Mouse (Mus musculus) thymus, adult 2 months (tissue): ENCODE measurements at regions not wholly inside any gene's neighbourhood (a gene's known extent, or its start where the extent isn't known, plus 50 kb on each side); places are given as distances from the start of the nearest gene placed in this dataset.

Source experiments
- DNase-seq: peaks from one replicate; pipeline ENCODE4 v3.0.0; 2021
- H3K27ac ChIP-seq: fragments of 200-500 bp; 2 replicates; pipeline ENCODE4 v1.5.1; 2012; ENCODE audit warnings: low read length, control low read depth; ENCODE audit not compliant: control insufficient read depth, insufficient read depth
- H3K27me3 ChIP-seq: fragments of 200-500 bp; 2 replicates; pipeline ENCODE4 v1.6.1; 2012; ENCODE audit warnings: mild to moderate bottlenecking, low read length, moderate library complexity, mixed read lengths; ENCODE audit not compliant: control insufficient read depth, insufficient read depth
- H3K36me3 ChIP-seq: fragments of 200-500 bp; 2 replicates; pipeline ENCODE4 v1.6.1; 2012; ENCODE audit warnings: mild to moderate bottlenecking, low read length, moderate library complexity; ENCODE audit not compliant: control insufficient read depth, insufficient read depth
- H3K4me1 ChIP-seq: fragments of 200-500 bp; replicated peaks from 2 replicates; pipeline ENCODE4 v1.6.1; 2012; ENCODE audit warnings: low read length; ENCODE audit not compliant: control insufficient read depth, insufficient read depth
- H3K4me3 ChIP-seq: fragments of 200-500 bp; 2 replicates; pipeline ENCODE4 v1.5.1; 2012; ENCODE audit warnings: mild to moderate bottlenecking, low read length, control low read depth, moderate library complexity; ENCODE audit not compliant: control insufficient read depth, insufficient read depth
- CTCF ChIP-seq: fragments of 200-500 bp; IDR thresholded peaks from 2 replicates; pipeline ENCODE4 v1.5.1; 2012; ENCODE audit warnings: mild to moderate bottlenecking, control low read depth, low read length, moderate library complexity, borderline replicate concordance; ENCODE audit not compliant: control insufficient read depth, poor library complexity, insufficient read depth; ENCODE audit errors: extremely low read depth
- POLR2A ChIP-seq: fragments of 200-500 bp; IDR thresholded peaks from 2 replicates; pipeline ENCODE4 v1.6.1; 2012; ENCODE audit warnings: mild to moderate bottlenecking, low read length, control low read depth, moderate library complexity; ENCODE audit not compliant: control insufficient read depth, poor library complexity, insufficient read depth; ENCODE audit errors: extremely low read depth
- WGBS: fragments of 180-500 bp; shearing (Covaris S2); methylation state at CpG from one replicate; pipeline ENCODE4 v1.1.7; 2018; 5-methylcytosine and 5-hydroxymethylcytosine counted together

- Histone ChIP-seq H3K27me3 (no peaks in the 10 kb centered on the region), H3K27ac (no peak overlapping the region), H3K4me3 (no peak overlapping the region), H3K4me1 (0 out of 2 replicates have a peak, but pooled peaks cover 2% of the 10 kb centered on the region), H3K36me3 (no peaks in the 10 kb centered on the region)
- 25% methylated on average over 8 of the region's 8 CpGs for whole genome bisulfite sequencing
- no peak for DNase-seq
- TF ChIP-seq POLR2A (no peak), CTCF (no peak)
These were observed 53.9 kb upstream of the Slc44a1 start for GRCm38 (mm10) chr4:53386309-53386708.

GRCm38 (mm10) chr4:53384761-53385160, 55.5 kb upstream of the Slc44a1 start:
- H3K27ac ChIP-seq = no peak overlapping the region
- H3K27me3 ChIP-seq = no peaks in the 10 kb centered on the region
- H3K4me3 ChIP-seq = no peak overlapping the region
- DNase-seq = peak; percentile 78
- 22% methylated on average over 6 of the region's 6 CpGs for WGBS
- H3K4me1 ChIP-seq = 0 out of 2 replicates have a peak, but pooled peaks cover 2% of the 10 kb centered on the region
- no peaks in the 10 kb centered on the region for H3K36me3 ChIP-seq
- TF ChIP-seq POLR2A (no peak), CTCF (no peak)

GRCm38 (mm10) chr4:53384104-53384503, 56.1 kb upstream of the Slc44a1 start:
- no peak for TF ChIP-seq POLR2A
- no peak for TF ChIP-seq CTCF
- 62% methylated on average over 6 of the region's 6 CpGs for WGBS
- DNase-seq = no peak

GRCm38 (mm10) chr4:53382012-53382411, 58.2 kb upstream of the Slc44a1 start:
- Histone ChIP-seq H3K27ac (no peak overlapping the region), H3K4me3 (no peak overlapping the region), H3K27me3 (no peaks in the 10 kb centered on the region), H3K4me1 (0 out of 2 replicates have a peak, but pooled peaks cover 2% of the 10 kb centered on the region), H3K36me3 (no peaks in the 10 kb centered on the region)
- no peak for TF ChIP-seq CTCF
- no peak for TF ChIP-seq POLR2A
- DNase-seq = no peak
- WGBS = 92% methylated on average over 4 of the region's 4 CpGs

More at GRCm38 (mm10) chr4:53384104-53384503, 56.1 kb upstream of the Slc44a1 start:
- H3K4me1 ChIP-seq = 0 out of 2 replicates have a peak, but pooled peaks cover 2% of the 10 kb centered on the region
- H3K36me3 ChIP-seq = no peaks in the 10 kb centered on the region
- no peaks in the 10 kb centered on the region for H3K27me3 ChIP-seq
- no peak overlapping the region for H3K4me3 ChIP-seq
- H3K27ac ChIP-seq = no peak overlapping the region

GRCm38 (mm10) chr4:53379855-53380254, 60.4 kb upstream of the Slc44a1 start:
- no peak overlapping the region for H3K27ac ChIP-seq
- no peaks in the 10 kb centered on the region for H3K27me3 ChIP-seq
- WGBS = 97% methylated on average over 1 of the region's 1 CpGs
- 0 out of 2 replicates have a peak, but pooled peaks cover 1% of the 10 kb centered on the region for H3K4me1 ChIP-seq
- H3K36me3 ChIP-seq = no peaks in the 10 kb centered on the region
- no peak for TF ChIP-seq CTCF
- TF ChIP-seq POLR2A = no peak
- DNase-seq = no peak
- no peak overlapping the region for H3K4me3 ChIP-seq

GRCm38 (mm10) chr4:53376995-53377394, 63.2 kb upstream of the Slc44a1 start:
- no peaks in the 10 kb centered on the region for H3K27me3 ChIP-seq
- H3K27ac ChIP-seq = no peak overlapping the region
- no peaks in the 10 kb centered on the region for H3K36me3 ChIP-seq
- no peak overlapping the region for H3K4me3 ChIP-seq
- no peaks in the 10 kb centered on the region for H3K4me1 ChIP-seq
- DNase-seq = no peak
- WGBS = 91% methylated on average over 4 of the region's 4 CpGs
- TF ChIP-seq CTCF (no peak), POLR2A (no peak)

GRCm38 (mm10) chr4:53356374-53356773, 83.8 kb upstream of the Slc44a1 start:
- H3K27ac ChIP-seq = no peak overlapping the region
- H3K4me1 ChIP-seq = no peaks in the 10 kb centered on the region
- H3K4me3 ChIP-seq = no peak overlapping the region
- H3K27me3 ChIP-seq = no peaks in the 10 kb centered on the region
- no peak for DNase-seq
- 84% methylated on average over 2 of the region's 2 CpGs for WGBS
- no peaks in the 10 kb centered on the region for H3K36me3 ChIP-seq
- TF ChIP-seq POLR2A = no peak
